Mouse (Mus musculus): ENCODE measurements around the gene Stard9.

The Stard9 gene

DNA sequence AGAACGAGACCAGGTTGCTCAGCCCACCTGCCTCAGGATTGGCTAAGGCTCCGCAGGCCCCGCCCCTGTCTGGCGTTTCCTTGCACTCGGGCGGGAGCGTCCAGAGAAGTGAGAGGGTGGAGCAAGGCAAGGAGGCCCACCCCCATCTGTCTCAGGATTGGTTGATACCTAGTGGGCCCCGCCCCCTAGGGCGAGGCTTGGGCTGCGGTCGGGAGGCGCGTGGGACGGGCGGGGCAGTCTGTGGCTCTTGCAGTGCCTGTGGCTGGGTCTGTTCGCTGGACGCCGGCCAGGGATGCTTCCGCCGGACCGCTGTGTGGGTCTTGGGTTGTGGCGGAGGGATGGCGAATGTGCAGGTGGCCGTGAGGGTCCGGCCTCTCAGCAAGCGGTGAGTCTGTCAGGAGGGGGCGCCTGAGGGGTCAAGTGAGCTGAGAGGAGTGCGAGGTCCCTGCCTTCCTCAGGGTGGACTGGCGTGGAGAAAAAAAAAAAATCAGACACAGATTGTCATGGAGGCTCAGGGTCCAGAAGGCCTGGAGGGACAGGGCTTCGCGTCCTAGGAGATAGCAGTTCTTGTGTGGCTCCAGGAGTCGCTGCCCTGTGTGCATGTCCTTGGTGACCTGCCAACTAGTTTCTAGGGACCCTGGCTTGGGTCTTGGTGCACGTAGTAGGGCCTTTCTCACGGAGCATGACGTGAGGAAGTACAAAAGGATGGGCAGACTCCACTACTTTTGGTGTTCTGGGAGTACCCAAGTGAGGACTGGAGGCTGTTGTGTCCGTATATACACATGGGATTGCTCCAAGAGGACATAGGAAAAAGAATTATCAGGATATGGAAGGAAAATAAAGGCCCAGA lies at the start of gene Stard9:
Gene Stard9 (plus strand): TSS at position 236 of the 850 bp plus-strand sequence.
- DNase-seq (ENCODE audit: low read depth) = peak; percentile 99

DNA sequence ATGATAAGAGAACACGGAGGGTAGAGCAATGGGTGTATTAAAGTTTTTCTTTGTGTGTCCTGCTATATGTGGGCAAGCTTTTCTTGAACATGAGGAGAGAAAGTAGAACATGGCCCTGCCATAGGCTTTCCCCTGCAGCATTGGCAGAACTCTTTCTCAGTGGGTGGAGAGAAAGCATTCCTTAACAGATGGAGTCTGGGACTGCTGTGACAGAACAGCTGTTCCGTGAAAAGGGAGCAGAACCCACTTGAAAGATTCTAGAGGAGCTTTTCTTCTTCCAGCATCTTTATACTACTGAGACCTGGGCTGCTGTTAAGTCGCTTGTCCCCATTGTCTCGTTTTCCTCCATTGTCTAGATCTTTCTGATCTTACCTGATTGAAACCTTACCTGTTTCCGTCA lies 39.2 kb upstream of the Stard9 start:
- DNase-seq (ENCODE audit: low read depth) = no peak

DNA sequence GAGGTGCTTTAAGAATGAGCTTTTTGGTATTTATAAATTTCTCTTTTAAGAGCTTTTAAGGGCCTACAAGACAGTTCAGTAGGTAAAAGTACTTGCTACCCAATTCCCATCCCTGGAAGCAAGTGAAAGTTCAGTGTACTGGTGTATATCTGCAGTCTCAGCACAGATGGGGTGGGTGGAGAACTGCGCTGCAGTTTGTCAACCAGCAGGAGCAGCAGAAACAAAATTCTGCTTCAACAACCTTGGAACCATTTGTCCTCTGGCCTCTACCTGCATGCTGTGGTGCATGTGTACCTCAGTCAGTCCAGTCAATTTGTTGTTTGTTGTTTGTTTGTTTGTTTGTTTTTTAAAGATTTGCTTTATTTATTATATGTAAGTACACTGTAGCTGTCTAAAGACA lies 36.7 kb upstream of the Stard9 start:
- no peak for DNase-seq (ENCODE audit: low read depth)

DNA sequence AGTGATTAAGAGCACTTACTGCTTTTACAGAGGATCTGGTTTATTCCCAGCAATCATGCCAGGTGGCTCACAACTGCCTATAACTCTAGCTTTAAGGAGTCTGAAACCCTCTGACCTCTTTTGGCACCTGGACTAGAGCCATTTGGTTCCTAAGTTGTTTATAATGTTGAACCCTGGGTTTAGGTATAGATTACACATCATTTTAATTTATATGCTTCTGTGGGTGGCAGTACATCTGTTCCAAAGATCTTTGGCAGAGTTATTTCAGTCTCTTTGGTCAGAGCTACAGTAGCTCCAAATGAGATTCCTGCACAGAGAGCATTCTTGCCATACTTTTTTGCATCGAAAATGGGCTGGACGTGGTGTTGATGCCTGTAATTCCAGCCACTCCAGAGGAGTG lies 31.2 kb upstream of the Stard9 start:
- DNase-seq (ENCODE audit: low read depth) = no peak

DNA sequence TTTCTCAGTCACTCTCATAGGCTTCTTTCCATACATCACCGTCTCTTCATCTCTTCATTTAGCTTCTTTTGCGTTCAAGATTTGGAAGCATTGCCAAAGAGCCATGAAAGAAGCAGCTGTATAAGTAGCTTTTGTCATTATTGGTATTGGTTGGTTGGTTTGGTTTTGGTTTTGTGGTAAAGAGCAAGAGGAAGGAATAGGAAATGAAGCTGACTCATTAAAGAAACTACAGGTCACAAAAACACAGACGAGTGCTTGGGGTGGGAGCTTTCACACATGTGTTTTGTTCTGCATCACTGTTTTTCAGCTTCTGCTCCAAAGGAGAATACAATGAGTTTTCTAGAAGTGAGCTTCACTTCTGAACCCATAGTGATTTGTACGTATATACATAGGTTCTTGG lies 29.4 kb upstream of the Stard9 start:
- DNase-seq (ENCODE audit: low read depth) = no peak

DNA sequence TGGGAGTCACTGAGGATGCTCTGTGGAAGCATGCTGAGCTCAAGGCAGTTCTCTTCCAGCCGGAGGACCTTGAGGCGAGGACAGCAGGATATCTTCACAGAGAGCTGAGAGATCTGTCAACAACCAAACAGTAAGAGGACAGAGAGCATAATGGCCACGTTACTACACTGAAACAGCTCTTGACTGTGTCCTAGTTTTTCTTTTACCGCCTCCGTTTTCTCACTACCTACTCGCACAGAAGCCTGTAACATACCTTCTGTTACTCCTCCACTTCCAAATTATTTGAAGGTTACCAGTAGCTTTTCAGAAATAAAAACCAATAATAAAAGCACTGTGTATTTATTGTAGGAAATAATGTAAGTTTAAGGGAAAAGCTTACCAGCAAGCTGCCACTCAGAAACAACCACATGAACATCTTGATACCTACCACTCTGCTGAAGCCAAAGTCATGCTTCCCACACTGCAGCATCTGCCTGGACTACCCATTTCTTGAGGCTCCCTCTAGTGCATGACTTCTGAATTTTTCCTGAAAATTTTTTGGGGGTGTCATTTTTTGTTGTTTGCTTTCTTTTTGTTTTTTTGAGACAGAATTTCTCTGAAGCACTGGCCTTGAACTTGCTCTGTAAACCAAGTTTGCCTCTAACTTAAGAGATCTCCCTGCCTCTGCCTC lies 22.8 kb upstream of the Stard9 start:
- peak; percentile 35 for DNase-seq (ENCODE audit: low read depth)

DNA sequence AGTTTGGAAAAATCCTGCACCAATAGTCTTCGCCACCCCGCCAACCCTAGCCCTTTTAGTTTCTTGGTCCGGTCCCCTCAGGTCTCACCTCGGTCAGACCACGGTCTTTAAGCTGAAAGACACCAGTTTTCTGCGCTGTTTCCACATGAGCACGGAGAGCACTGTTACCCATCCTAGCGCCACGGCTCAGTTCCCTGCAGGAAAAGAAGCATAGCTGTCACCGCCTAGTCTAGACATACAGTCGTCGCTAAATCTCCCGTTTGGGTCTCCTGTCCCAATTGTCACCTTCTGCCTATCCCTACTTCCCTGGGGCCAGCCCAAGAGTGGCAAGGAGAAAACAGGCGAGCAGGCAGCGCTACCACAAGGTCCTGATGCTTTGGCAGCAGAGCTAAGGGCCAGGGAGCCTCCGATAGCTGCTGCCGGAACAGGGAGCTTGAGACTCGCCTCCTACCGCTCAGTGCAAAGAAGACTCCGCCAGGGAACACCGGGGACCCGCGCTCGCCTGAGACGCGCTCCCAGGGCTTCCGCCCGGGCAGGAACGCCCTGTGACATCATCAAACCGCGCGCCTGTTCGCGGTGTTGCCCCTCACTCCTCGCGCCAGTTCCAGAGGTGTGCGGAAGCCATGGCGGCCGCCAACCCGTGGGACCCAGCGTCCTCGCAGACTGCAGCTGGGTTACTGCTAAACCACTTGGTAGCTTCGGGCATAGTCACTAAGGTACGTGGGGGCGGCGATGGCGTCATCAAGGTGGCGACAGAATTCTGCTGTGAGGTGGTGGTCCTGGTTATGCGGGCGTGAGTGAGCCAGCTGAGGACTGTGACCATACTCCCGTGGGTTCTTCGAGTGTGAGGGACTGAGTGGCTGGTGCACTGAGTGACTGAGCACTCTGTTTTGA lies 19.8 kb upstream of the Stard9 start, which contains the start of the genes Haus2 and Lrrc57:
Gene Haus2 (plus strand): TSS at position 554 of the 894 bp plus-strand sequence.
Gene Lrrc57 (minus strand): TSS at position 691 of the 894 bp plus-strand sequence.
- peak; percentile 94 for DNase-seq (ENCODE audit: low read depth)

DNA sequence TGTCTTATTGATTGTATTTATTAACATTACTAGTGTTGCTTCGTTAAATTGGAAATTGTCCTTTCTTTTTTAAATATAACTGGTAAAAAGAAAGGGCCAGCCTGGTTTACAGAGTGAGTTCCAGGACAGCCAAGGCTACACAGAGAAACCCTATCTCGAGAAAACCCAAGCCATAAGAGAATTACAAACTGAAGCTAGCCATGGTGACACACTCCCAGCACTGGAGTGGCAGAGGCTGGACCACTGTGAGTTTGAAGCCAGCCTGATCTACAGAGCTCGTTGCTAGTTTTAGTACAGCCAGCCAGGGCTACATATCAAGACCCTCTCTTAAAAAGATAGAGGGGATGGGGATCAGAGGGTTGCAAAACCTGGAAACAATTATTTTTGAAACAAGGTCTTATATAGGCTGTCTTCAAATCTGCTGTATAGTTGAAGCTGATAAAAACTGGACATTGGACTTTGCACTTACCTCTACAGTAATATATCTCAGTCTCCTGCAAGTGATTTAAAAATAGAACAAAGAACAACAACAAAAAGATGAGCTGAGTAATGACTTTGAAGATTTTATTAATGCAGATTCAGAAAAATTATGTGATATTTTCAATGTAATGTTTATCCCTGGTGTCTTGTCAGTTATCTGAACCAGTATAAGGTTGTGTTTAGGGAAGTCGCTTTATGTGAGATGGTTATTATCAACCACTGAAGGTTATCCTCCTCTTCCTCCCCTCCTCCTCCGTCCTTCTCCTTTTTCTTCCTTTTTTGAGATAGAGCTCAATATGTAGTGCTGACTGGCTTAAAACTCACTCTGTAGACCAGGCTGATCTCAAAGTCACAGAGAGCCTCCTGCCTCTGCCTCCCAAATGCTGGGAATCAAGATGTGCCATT lies 12.4 kb upstream of the Stard9 start:
- no peak for DNase-seq (ENCODE audit: low read depth)

DNA sequence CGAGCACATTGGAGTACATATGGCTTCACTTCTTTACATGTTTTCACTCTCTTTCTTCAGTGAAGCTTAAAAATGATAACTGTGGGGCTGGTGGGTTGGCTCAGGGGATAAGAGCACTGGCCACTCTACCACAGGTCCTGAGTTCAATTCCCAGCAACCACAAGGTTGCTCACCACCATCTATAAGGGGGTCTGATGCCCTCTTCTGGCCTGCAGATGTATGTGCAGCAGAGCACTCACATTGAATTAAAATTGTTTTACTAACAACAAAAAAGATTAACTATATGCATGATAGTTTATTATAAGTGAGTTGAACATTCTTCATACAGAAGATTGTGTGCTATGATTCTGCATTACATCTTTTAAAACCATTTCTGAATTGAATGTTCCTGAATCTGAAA lies 9.4 kb upstream of the Stard9 start:
- DNase-seq (ENCODE audit: low read depth) = no peak

DNA sequence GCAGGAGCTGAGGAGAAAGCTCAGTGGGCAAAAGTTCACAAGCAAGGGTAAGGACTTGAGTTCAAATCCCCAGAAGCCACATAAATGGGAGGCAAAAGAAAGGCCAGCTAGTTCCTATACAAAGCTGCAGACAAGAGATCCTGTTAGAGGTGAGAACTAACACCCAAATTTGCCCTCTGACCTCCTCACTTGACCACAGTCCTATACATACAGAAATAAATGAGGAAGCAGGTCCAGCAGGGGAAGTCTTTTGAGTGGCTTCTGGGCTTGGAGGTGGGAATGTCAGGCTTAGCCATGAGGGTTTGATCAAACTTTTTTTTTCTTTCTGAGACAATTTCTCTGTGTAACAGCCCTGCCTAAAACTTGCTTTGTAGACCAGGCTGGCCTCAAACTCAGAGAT lies 6.0 kb upstream of the Stard9 start:
- DNase-seq (ENCODE audit: low read depth) = no peak

DNA sequence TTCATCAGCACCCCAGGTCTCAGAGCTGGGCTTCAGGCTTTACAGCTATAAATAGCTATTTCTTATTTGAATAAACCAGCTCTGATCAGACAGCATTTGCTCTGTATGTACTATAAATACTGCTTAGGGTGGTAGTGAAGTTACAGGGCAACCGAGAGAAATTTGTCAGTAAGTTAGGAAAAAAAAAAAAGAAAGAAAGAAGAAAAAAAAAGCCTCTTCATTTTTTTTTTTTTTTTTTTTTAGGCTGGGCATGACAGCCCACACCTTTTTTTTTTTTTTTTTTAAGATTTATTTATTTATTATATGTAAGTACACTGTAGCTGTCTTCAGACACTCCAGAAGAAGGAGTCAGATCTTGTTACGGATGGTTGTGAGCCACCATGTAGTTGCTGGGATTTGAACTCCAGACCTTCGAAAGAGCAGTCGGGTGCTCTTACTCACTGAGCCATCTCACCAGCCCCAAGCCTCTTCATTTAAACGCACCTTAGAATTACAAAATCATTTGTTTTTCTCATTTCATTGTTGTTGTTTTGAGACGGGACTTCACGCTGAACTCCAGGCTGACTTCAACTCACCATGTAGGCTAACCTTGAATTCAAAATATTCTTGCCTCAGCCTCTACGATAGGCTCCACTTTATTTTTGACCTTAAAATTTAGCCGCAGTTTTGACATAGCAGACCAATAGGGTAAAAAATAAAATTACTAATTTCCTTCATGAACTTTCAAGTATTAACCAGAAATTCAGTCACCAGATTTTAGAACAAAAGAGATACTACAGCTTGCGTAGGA lies 650 bp upstream of the Stard9 start:
- no peak for DNase-seq (ENCODE audit: low read depth)

DNA sequence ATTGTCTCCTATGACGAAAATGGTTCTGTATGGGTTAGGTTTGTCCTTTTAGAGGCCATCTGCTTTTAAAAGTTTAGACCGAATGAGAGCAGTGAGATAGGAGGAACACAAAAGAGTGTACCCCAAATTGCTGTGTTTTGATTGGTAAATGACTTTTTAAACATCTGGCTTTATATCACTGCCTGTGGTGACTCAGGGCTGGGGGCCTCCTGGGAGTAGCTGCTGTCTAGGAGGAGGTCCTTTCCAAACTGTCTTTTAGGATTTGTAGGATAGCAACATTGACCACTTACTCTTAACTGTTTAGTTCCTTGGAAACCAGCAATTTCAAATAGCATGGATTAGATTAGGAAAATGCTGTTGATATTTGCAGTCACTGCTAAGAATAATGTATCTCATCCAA lies 1.3 kb downstream of the Stard9 start:
- no peak for DNase-seq (ENCODE audit: low read depth)

DNA sequence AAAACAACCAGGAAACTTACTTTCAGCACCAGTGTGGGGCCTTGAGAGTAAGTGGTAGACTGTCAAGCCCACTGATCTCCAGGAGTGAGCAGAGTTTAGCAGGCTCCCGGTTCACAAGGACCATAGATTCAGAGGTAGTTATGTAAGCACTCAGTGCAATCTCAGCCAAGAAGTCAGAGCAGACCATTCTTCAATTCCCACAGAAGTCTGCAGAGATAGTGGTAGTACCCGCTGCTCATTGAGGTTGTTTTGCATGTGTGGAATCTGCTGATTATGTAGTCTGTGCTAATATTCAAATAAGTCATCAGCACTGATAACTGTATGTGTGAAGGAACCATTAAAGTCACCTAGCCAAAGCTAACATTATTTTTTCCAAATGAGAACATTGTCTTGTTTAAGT lies 1.7 kb downstream of the Stard9 start:
- DNase-seq (ENCODE audit: low read depth) = no peak

DNA sequence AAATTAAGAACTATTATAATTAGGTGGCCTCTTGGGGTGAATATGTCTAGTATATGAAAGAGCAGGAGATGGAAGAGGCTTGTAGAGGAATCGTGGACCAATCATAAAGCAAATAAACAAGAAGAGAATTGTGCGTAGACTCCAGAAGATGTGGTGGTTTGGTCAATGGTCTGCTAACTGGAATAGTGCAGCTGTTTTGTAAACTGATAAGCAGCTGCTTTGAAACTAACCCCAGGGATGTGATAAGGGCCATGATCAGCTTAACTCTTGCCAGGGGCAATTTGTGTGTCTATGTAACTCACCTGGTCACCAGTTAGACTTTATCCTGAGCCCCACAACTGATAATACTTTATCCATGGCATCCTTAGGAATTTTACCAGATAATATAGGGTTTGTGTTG lies 2.6 kb downstream of the Stard9 start:
- no peak for DNase-seq (ENCODE audit: low read depth)

DNA sequence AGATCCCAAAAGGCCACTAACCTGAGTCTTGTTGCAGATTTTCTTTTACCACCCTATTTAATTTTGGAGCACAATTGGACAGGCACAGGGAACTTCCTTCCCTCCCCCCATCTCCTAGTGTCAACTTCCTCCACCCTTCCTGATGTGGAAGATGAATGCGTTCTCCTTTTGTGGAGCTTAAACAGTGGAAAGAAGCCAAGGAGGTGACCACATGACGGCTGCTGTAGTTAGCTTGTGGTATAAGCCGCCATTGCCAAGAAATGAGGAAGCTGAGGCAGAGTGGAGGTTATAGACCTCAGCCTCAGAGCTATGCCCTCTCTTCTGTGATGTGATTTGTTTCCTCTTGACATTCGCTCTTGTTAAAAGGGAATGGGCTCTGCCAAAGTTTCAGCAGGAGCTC lies 3.0 kb downstream of the Stard9 start:
- no peak for DNase-seq (ENCODE audit: low read depth)

DNA sequence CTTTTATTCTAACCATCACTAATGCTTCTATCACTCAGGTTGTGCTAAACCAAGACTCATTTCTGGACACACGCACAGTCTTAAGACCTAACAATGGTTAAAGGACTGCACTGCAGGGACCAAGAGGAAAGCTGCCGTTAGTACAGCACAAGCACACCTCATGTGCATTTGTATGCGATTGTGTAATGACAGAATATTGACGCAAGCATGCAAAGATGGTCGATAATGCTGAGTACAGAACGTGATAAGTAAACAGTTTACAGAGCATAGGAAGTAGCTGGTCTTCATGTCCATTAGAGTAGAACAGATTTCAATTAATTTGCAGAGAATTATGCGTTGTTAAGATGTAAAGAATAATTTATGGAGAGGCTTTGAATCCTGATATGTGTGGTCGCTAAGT lies 11.9 kb downstream of the Stard9 start:
- DNase-seq (ENCODE audit: low read depth) = no peak

DNA sequence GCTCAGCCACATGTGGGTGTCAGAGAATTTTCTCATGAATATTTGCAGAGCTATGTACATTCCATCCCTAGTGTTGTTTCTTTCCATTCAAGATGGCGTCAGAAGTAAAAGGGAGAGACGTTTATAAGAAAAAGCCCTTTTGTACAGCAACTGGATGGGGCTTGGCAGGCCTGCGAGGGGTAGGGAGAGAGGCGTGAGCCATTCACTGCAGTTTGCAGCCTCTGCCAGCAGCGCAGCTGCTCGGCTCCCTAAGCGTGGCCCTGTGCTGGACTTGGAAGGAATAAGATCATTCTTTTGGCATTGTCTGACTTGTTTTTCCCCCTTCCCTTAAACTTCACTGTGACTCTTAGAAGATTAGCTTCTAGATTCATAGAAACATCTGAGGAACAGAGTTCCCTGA lies 14.9 kb downstream of the Stard9 start:
- no peak for DNase-seq (ENCODE audit: low read depth)

DNA sequence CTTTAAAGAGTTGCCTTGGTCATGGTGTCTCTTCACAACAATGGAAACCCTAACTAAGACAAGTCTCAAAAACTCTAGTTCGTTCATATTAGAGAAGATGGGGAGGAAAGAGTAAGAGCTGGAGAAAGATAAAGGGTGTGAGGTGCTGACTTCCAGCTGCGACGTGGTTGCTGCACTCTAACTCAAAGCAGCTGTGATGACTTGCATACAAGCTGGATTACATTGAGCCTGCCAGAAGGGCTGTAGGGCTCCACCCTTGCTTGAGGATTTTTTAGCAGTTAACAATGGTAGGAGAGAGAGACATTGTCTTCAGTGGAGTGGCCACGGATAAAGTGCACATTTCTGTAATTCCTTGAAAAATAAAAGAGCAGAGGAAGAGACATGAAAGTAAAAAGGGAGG lies 17.9 kb downstream of the Stard9 start:
- no peak for DNase-seq (ENCODE audit: low read depth)

DNA sequence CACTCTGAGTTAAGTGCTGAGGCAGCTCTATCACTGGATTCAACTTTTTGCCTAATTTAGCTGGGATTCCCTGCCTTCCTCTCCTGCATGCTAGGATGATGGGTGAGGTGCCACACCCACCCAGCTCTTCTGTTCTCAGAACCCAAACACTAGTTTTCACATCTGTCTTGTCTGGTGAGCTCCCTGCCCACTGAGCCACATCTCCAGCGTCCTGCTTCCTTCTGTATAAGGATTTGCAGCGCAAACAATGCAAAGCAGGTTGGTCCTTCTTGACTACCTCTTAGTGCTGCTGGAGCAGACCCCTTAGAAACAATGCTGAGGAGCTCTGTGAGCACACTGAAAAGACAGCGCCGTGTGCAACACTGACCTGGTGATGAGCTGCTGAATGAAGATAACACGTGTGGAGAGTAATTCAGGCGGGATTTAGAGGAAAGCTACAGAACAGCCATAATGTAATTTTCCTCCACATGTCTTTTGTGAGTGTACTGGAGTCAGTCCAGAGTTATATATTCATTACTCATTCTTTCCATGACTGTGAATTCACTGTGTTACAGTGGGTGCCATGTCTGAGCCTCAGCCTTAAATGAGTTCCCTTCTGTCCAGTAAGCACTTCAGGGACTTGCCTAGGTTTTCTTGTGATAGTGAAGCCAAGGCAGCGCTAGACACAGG lies 23.5 kb downstream of the Stard9 start:
- no peak for DNase-seq (ENCODE audit: low read depth)

DNA sequence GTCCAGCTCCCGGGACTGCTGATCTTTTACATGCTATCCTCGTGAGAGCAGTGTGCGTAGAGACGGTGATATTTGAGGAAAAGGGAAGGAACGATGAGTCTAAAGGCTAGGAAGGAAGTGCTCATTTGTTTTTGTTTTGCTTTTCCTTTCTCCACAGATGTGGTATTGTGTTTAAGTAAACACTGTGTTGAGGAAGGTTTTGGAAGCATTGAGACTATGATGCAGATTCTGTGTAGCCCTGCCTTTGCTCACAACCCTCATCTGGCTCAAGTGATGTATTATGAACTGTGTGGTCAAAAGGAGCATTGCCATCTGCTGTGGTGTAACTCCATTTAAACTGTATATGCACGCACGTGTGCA lies 24.0 kb downstream of the Stard9 start:
- DNase-seq (ENCODE audit: low read depth) = no peak
